Mouse (Mus musculus) embryonic facial prominence, embryonic 14.5 days (tissue): ENCODE measurements around the gene Gstm6. TPM values are rescaled to one million over a fixed set of nuclear protein-coding genes. Genes with fewer than 3 reads are reported as not detected.
"Not testable (repeated sequence)": the region's sequence is repeated elsewhere in the genome, so short reads cannot be mapped to it uniquely, and the experiment has no call there.

Experiments used
- ATAC-seq: fragments of 200-750 bp; cut with Nextera tagmentation; 2 replicates; pipeline ENCODE4 v1.8.0; 2017; ENCODE audit warnings: low read depth, moderate number of reproducible peaks, moderate TSS enrichment
- DNase-seq: peaks from one replicate; pipeline ENCODE4 v3.0.0-alpha.2; 2015; ENCODE audit warnings: low spot score
- H3K27ac ChIP-seq: fragments of 300-500 bp; sonication (generic); replicated peaks from 2 replicates; pipeline ENCODE4 v1.5.1; 2014; ENCODE audit warnings: low read depth, mild to moderate bottlenecking, low read length, moderate library complexity
- H3K27me3 ChIP-seq: fragments of 300-500 bp; sonication (generic); replicated peaks from 2 replicates; pipeline ENCODE4 v1.6.1; 2014; ENCODE audit warnings: low read length; ENCODE audit not compliant: control insufficient read depth, insufficient read depth
- H3K36me3 ChIP-seq: fragments of 300-500 bp; sonication (generic); 2 replicates; pipeline ENCODE4 v1.6.1; 2014; ENCODE audit warnings: low read length, mixed read lengths; ENCODE audit not compliant: control insufficient read depth, insufficient read depth
- H3K4me1 ChIP-seq: fragments of 300-500 bp; sonication (generic); 2 replicates; pipeline ENCODE4 v1.6.1; 2014; ENCODE audit warnings: antibody characterized with exemption, low read length; ENCODE audit not compliant: control insufficient read depth, insufficient read depth
- H3K4me2 ChIP-seq: fragments of 300-500 bp; sonication (generic); 2 replicates; pipeline ENCODE4 v1.6.1; 2014; ENCODE audit warnings: low read depth, mild to moderate bottlenecking, low read length, moderate library complexity, mixed read lengths
- H3K4me3 ChIP-seq: fragments of 300-500 bp; sonication (generic); 2 replicates; pipeline ENCODE4 v1.5.1; 2014; ENCODE audit warnings: low read depth, mild to moderate bottlenecking, low read length
- H3K9ac ChIP-seq: fragments of 300-500 bp; sonication (generic); 2 replicates; pipeline ENCODE4 v1.6.1; 2014; ENCODE audit warnings: low read depth, mild to moderate bottlenecking, low read length, moderate library complexity, mixed read lengths
- H3K9me3 ChIP-seq: fragments of 300-500 bp; sonication (generic); 2 replicates; pipeline ENCODE4 v1.6.1; 2016; ENCODE audit warnings: low read length; ENCODE audit not compliant: control insufficient read depth
- whole genome bisulfite sequencing: fragments of 180-500 bp; shearing (Covaris S2); extraction: QIAGEN DNeasy Blood & Tissue Kit; methylation state at CpG from one replicate; pipeline ENCODE4 v1.1.7; 2014; 5-methylcytosine and 5-hydroxymethylcytosine counted together
- polyA plus RNA-seq: library from polyadenylated mRNA; unstranded; fragments of >200 nt; fragmentation: Nextera tagmentation; extraction: Ambion mirVana; gene quantifications from 2 replicates; pipeline ENCODE4 v1.2.1, GENCODE M21; 2014

Gene Gstm6
- polyA plus RNA-seq, result 7.5 and 7.7 TPM in 2 replicates

- no peaks in the 10 kb centered on the region for H3K9me3 ChIP-seq
- no peaks in the 10 kb centered on the region for H3K4me1 ChIP-seq
- no peak within 1 kb of the TSS for H3K27ac ChIP-seq
- 19% methylated on average over 19 of the region's 20 CpGs for WGBS
- DNase-seq (peak; percentile 82), ATAC-seq (peak; percentile 85)
- peak within 1 kb of the TSS; percentile 50 for H3K9ac ChIP-seq
- no peaks in the 10 kb centered on the region for H3K36me3 ChIP-seq
- peak within 1 kb of the TSS; percentile 52 for H3K4me2 ChIP-seq
- H3K4me3 ChIP-seq, result peak within 1 kb of the TSS; percentile 23
- no peaks in the 10 kb centered on the region for H3K27me3 ChIP-seq
These were observed at the start of gene Gstm6 for GRCm38 (mm10) chr3:107943239-107943990. Gene Gstm6, minus strand, starts transcription at chr3:107943749.

- WGBS, result 44% methylated on average over 8 of the region's 8 CpGs
- Histone ChIP-seq H3K27ac (peak within 1 kb of the TSS; percentile 40; the same call in 1 of the 2 replicates), H3K36me3 (no peaks in the 10 kb centered on the region), H3K9me3 (no peaks in the 10 kb centered on the region), H3K9ac (peak within 1 kb of the TSS; percentile 26; the same call in 1 of the 2 replicates), H3K4me2 (peak within 1 kb of the TSS; percentile 39), H3K4me1 (0 out of 2 replicates have a peak, but pooled peaks cover 6% of the 10 kb centered on the region), H3K4me3 (peak within 1 kb of the TSS; percentile 10; the same call in 1 of the 2 replicates), H3K27me3 (no peaks in the 10 kb centered on the region)
- DNase-seq (peak; percentile 80), ATAC-seq (peak; percentile 87)
These were observed 42.6 kb upstream of the Gstm6 start, which contains the start of gene Gstm2 for GRCm38 (mm10) chr3:107986041-107986562. Gene Gstm2, minus strand, starts transcription at chr3:107986453.

GRCm38 (mm10) chr3:107985141-107985540 lies 41.6 kb upstream of the Gstm6 start:
- H3K9ac ChIP-seq, H3K27me3 ChIP-seq, H3K27ac ChIP-seq, H3K9me3 ChIP-seq, H3K4me2 ChIP-seq, H3K4me3 ChIP-seq, H3K36me3 ChIP-seq, H3K4me1 ChIP-seq, DNase-seq, ATAC-seq: not testable (repeated sequence)
- 90% methylated on average over 2 of the region's 2 CpGs for WGBS

GRCm38 (mm10) chr3:107984471-107984870 lies 40.9 kb upstream of the Gstm6 start:
- Histone ChIP-seq H3K27me3 (no peaks in the 10 kb centered on the region), H3K4me1 (0 out of 2 replicates have a peak, but pooled peaks cover 6% of the 10 kb centered on the region), H3K9me3 (no peaks in the 10 kb centered on the region), H3K9ac (no peak overlapping the region), H3K27ac (no peak overlapping the region), H3K4me3 (no peak overlapping the region), H3K4me2 (no peak overlapping the region), H3K36me3 (no peaks in the 10 kb centered on the region)
- WGBS, result 77% methylated on average over 5 of the region's 5 CpGs
- DNase-seq (no peak), ATAC-seq (no peak)

GRCm38 (mm10) chr3:107983771-107984170 lies 40.2 kb upstream of the Gstm6 start:
- peak; percentile 13 for DNase-seq
- H3K27me3 ChIP-seq, result no peaks in the 10 kb centered on the region
- H3K9ac ChIP-seq, result no peak overlapping the region
- H3K4me1 ChIP-seq, result 0 out of 2 replicates have a peak, but pooled peaks cover 6% of the 10 kb centered on the region
- ATAC-seq, result no peak
- H3K4me2 ChIP-seq, result no peak overlapping the region
- H3K9me3 ChIP-seq, result no peaks in the 10 kb centered on the region
- no peak overlapping the region for H3K27ac ChIP-seq
- no peaks in the 10 kb centered on the region for H3K36me3 ChIP-seq
- no peak overlapping the region for H3K4me3 ChIP-seq
- 60% methylated on average over 3 of the region's 3 CpGs for WGBS

- no peaks in the 10 kb centered on the region for H3K27me3 ChIP-seq
- no peak overlapping the region for H3K4me2 ChIP-seq
- H3K27ac ChIP-seq, result no peak overlapping the region
- 0 out of 2 replicates have a peak, but pooled peaks cover 6% of the 10 kb centered on the region for H3K4me1 ChIP-seq
- ATAC-seq (no peak), DNase-seq (no peak)
- H3K36me3 ChIP-seq, result no peaks in the 10 kb centered on the region
- WGBS, result 85% methylated on average over 6 of the region's 6 CpGs
- H3K9ac ChIP-seq, result no peak overlapping the region
- no peak overlapping the region for H3K4me3 ChIP-seq
- no peaks in the 10 kb centered on the region for H3K9me3 ChIP-seq
These were observed 39.2 kb upstream of the Gstm6 start for GRCm38 (mm10) chr3:107982726-107983125.

- Histone ChIP-seq H3K36me3 (no peaks in the 10 kb centered on the region), H3K4me2 (no peak overlapping the region), H3K9ac (no peak overlapping the region), H3K27ac (no peak overlapping the region), H3K9me3 (no peaks in the 10 kb centered on the region), H3K4me3 (no peak overlapping the region), H3K27me3 (no peaks in the 10 kb centered on the region), H3K4me1 (0 out of 2 replicates have a peak, but pooled peaks cover 4% of the 10 kb centered on the region)
- DNase-seq, result no peak
- no peak for ATAC-seq
- 66% methylated on average over 3 of the region's 3 CpGs for WGBS
These were observed 37.7 kb upstream of the Gstm6 start for GRCm38 (mm10) chr3:107981261-107981660.

GRCm38 (mm10) chr3:107977691-107978090 lies 34.1 kb upstream of the Gstm6 start:
- no peaks in the 10 kb centered on the region for H3K9me3 ChIP-seq
- H3K9ac ChIP-seq, result no peak overlapping the region
- DNase-seq, result no peak
- no peaks in the 10 kb centered on the region for H3K4me1 ChIP-seq
- 82% methylated on average over 3 of the region's 3 CpGs for WGBS
- H3K36me3 ChIP-seq, result no peaks in the 10 kb centered on the region
- H3K4me3 ChIP-seq, result no peak overlapping the region
- no peak overlapping the region for H3K4me2 ChIP-seq
- no peaks in the 10 kb centered on the region for H3K27me3 ChIP-seq
- no peak overlapping the region for H3K27ac ChIP-seq
- ATAC-seq, result no peak
